Mouse (Mus musculus) neural tube, embryonic 15.5 days (tissue): ENCODE measurements around the gene Acot1. TPM values are rescaled to one million over a fixed set of nuclear protein-coding genes. Genes with fewer than 3 reads are reported as not detected.
"Not testable (repeated sequence)": the region's sequence is repeated elsewhere in the genome, so short reads cannot be mapped to it uniquely, and the experiment has no call there.

ENCODE experiments used
- ATAC-seq: fragments of 200-750 bp; cut with Nextera tagmentation; 2 replicates; pipeline ENCODE4 v1.8.0; 2017; ENCODE audit warnings: mild to moderate bottlenecking, moderate TSS enrichment, moderate library complexity; ENCODE audit not compliant: low FRiP score
- H3K27ac ChIP-seq: fragments of 300-500 bp; sonication (generic); replicated peaks from 2 replicates; pipeline ENCODE4 v1.5.1; 2015; ENCODE audit warnings: mild to moderate bottlenecking, inconsistent platforms
- H3K27me3 ChIP-seq: fragments of 300-500 bp; sonication (generic); replicated peaks from 2 replicates; pipeline ENCODE4 v1.6.1; 2015; ENCODE audit warnings: inconsistent platforms
- H3K36me3 ChIP-seq: fragments of 300-500 bp; sonication (generic); 2 replicates; pipeline ENCODE4 v1.6.1; 2015; ENCODE audit warnings: inconsistent platforms
- H3K4me1 ChIP-seq: fragments of 300-500 bp; sonication (generic); 2 replicates; pipeline ENCODE4 v1.6.1; 2015; ENCODE audit warnings: inconsistent platforms
- H3K4me2 ChIP-seq: fragments of 300-500 bp; sonication (generic); 2 replicates; pipeline ENCODE4 v1.6.1; 2015; ENCODE audit warnings: inconsistent platforms, mild to moderate bottlenecking, moderate library complexity
- H3K4me3 ChIP-seq: fragments of 300-500 bp; sonication (generic); replicated peaks from 2 replicates; pipeline ENCODE4 v1.5.1; 2015; ENCODE audit warnings: mild to moderate bottlenecking, inconsistent platforms
- H3K9ac ChIP-seq: fragments of 300-500 bp; sonication (generic); replicated peaks from 2 replicates; pipeline ENCODE4 v1.6.1; 2015; ENCODE audit warnings: mild to moderate bottlenecking, inconsistent platforms
- H3K9me3 ChIP-seq: fragments of 300-500 bp; sonication (generic); replicated peaks from 2 replicates; pipeline ENCODE4 v1.6.1; 2016; ENCODE audit warnings: inconsistent platforms
- WGBS: fragments of 180-500 bp; shearing (Covaris S2); methylation state at CpG from one replicate; pipeline ENCODE4 v1.1.7; 2015; ENCODE audit warnings: mixed read lengths; 5-methylcytosine and 5-hydroxymethylcytosine counted together
- polyA plus RNA-seq: library from polyadenylated mRNA; unstranded; fragments of >200 nt; fragmentation: Nextera tagmentation; extraction: Ambion mirVana; gene quantifications from 2 replicates; pipeline ENCODE4 v1.2.1, GENCODE M21; 2015

Gene Acot1
- polyA plus RNA-seq: 71.2 and 78.4 TPM in 2 replicates

DNA sequence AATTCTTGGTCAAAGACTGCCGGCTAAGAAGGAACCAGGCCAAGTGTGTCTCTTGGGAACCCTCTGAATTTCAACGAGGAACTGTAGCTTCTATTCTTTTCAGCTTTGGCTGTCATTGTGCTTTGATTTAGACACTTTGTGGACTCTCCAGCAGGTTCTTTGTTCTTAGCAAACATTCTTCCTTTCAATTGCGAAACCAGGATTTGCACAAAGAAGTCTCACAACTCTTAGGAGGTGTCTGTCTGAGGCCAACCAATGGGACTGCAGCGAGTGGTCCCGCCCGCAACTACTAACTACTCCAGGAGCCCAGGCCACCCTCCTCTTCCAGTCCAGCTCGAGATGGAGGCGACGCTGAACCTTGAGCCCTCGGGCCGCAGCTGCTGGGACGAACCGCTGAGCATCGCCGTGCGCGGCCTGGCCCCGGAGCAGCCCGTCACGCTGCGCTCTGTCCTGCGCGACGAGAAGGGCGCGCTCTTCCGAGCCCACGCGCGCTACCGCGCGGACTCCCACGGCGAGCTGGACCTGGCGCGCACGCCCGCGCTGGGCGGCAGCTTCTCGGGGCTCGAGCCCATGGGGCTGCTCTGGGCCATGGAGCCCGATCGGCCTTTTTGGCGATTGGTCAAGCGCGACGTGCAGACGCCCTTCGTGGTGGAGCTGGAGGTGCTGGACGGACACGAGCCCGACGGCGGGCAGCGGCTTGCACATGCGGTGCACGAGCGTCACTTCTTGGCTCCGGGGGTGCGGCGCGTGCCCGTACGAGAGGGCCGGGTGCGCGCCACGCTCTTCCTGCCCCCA, at the start of gene Acot1:
Gene Acot1, plus strand, starts transcription at position 320 of the 795 bp plus-strand sequence.
- not testable (repeated sequence) for H3K36me3 ChIP-seq, H3K9me3 ChIP-seq, H3K27me3 ChIP-seq
- Histone ChIP-seq H3K4me2 (peak within 1 kb of the TSS; percentile 60), H3K9ac (peak within 1 kb of the TSS; percentile 44), H3K4me1 (peaks cover 24% of the 10 kb centered on the region), H3K27ac (peak within 1 kb of the TSS; percentile 77), H3K4me3 (peak within 1 kb of the TSS; percentile 50)
- peak; percentile 90 for ATAC-seq
- under 1% methylated on average over 55 of the region's 70 CpGs for WGBS

DNA sequence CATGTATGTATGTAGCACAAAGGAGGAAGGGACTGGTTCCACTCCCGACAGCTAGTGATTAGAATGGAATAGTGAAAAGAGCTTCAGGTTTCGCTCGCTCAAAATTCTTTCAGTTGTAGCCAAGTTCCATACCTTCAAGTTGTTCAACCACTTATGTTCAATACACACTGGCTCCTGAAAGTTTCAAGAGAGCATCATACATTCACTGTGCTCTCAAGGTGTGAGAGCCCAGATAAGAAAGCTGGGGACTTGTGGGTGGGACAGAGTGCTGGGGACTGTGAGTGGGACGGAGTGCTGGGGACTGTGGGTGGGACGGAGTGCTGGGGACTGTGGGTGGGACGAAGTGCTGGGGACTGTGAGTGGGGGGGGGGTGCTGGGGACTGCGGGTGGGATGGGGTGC, 44.1 kb upstream of the Acot1 start:
- Histone ChIP-seq H3K9me3 (no peaks in the 10 kb centered on the region), H3K4me1 (no peaks in the 10 kb centered on the region), H3K4me3 (no peak overlapping the region), H3K27me3 (no peaks in the 10 kb centered on the region), H3K4me2 (no peak overlapping the region), H3K36me3 (no peaks in the 10 kb centered on the region), H3K9ac (no peak overlapping the region), H3K27ac (no peak overlapping the region)
- 89% methylated on average over 7 of the region's 7 CpGs for WGBS
- no peak for ATAC-seq

DNA sequence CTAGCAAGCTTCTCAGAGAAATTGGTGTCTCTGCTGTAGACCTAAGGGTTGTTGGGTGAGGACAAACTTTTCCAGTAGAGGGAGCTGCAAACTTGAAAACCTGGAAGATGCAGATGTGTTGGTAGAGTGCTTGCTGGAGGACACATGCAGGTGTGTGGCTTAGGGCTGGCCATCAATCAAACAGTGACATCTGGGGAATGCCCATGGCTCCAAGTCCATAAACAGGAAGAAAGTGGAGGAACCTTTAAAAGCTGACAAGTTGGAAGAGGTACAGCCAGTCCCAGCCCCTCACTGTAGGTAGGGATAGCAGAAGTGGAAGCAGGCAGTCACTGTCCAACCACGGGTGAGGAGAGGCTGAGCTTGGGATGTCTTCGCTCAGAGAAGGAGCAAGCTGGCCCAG, 37.2 kb upstream of the Acot1 start:
- Histone ChIP-seq H3K4me3 (no peak overlapping the region), H3K27ac (no peak overlapping the region), H3K9me3 (no peaks in the 10 kb centered on the region), H3K36me3 (no peaks in the 10 kb centered on the region), H3K9ac (no peak overlapping the region), H3K4me1 (0 out of 2 replicates have a peak, but pooled peaks cover 2% of the 10 kb centered on the region), H3K27me3 (no peaks in the 10 kb centered on the region), H3K4me2 (no peak overlapping the region)
- WGBS: 77% methylated on average over 2 of the region's 2 CpGs
- ATAC-seq: no peak

GRCm38 (mm10) chr12:83978862-83979261, 30.4 kb upstream of the Acot1 start:
- no peaks in the 10 kb centered on the region for H3K27me3 ChIP-seq
- no peak for ATAC-seq

DNA sequence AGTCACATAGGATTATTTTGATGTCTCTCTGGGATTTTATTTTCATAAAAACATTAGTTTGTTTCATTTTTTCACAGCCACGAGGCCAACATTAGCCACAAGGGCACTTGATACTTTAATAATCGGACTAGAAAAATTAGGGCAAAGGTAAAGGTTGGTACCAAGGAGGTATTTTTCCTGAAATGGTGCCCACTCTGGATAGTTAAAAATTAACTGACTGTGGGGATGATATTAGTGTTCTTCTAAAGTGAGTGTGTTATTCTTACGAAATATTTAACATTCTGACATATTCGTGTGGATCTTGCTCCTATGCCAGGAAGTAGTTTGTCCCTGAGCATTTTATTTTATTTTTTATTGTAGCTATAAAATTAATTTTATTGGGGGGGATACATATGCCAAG, 27.7 kb upstream of the Acot1 start:
- H3K4me1 ChIP-seq: no peaks in the 10 kb centered on the region; the same call in 1 of the 2 replicates
- H3K4me3 ChIP-seq: no peak overlapping the region
- no peaks in the 10 kb centered on the region for H3K9me3 ChIP-seq
- H3K4me2 ChIP-seq: no peak overlapping the region
- H3K36me3 ChIP-seq: no peaks in the 10 kb centered on the region
- no peak for ATAC-seq
- 92% methylated on average over 4 of the region's 4 CpGs for WGBS
- no peak overlapping the region for H3K9ac ChIP-seq
- no peaks in the 10 kb centered on the region for H3K27me3 ChIP-seq
- H3K27ac ChIP-seq: no peak overlapping the region

More at GRCm38 (mm10) chr12:83978862-83979261, 30.4 kb upstream of the Acot1 start:
- Histone ChIP-seq H3K4me1 (no peaks in the 10 kb centered on the region), H3K9me3 (no peaks in the 10 kb centered on the region), H3K9ac (no peak overlapping the region), H3K27ac (no peak overlapping the region), H3K4me2 (no peak overlapping the region), H3K36me3 (no peaks in the 10 kb centered on the region), H3K4me3 (no peak overlapping the region)
- 92% methylated on average over 6 of the region's 6 CpGs for WGBS

GRCm38 (mm10) chr12:83984752-83985151, 24.5 kb upstream of the Acot1 start, which contains the start of gene Heatr4:
TSS of gene Heatr4 (minus strand) at chr12:83984852.
- Histone ChIP-seq H3K27ac (no peak within 1 kb of the TSS), H3K4me3 (no peak within 1 kb of the TSS), H3K4me1 (peaks cover 9% of the 10 kb centered on the region), H3K4me2 (no peak within 1 kb of the TSS), H3K36me3 (no peaks in the 10 kb centered on the region), H3K27me3 (no peaks in the 10 kb centered on the region), H3K9ac (no peak within 1 kb of the TSS), H3K9me3 (no peaks in the 10 kb centered on the region)
- 80% methylated on average over 4 of the region's 4 CpGs for WGBS
- no peak for ATAC-seq

- H3K36me3 ChIP-seq: no peaks in the 10 kb centered on the region
These were observed 22.1 kb upstream of the Acot1 start for GRCm38 (mm10) chr12:83987242-83987582.

DNA sequence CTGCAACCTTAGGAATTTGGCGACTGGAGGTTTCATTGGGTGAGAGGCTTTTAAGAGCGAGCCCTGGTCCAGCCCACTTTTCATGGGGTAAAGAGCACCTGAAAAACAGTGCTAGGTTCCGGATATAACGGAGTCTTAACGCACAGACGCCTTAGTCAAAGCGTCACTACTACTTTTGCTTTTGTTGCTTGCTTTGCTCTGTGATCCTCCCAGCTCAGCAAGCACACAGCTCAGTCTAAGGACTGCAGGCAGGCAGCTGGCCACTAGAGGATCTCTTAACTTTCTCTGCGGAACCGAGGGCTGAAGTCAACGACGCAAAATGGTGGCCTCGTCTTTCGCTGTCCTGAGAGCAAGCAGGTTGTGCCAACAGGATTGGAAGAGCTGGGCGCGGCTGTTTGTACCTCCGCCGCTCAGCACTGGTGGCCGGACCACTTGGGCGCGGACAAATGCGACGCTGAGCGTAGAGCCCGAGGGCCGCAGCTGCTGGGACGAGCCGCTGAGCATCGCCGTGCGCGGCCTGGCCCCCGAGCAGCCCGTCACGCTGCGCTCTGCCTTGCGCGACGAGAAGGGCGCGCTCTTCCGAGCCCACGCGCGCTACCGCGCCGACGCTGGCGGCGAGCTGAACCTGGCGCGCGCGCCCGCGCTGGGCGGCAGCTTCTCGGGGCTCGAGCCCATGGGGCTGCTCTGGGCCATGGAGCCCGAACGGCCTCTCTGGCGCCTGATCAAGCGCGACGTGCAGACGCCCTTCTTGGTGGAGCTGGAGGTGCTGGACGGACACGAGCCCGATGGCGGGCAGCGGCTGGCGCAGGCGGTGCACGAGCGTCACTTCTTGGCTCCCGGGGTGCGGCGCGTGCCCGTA, 21.5 kb upstream of the Acot1 start, which contains the start of gene Acot2:
Gene Acot2, plus strand, starts transcription at position 279 of the 859 bp plus-strand sequence.
- Histone ChIP-seq H3K27me3 (no peaks in the 10 kb centered on the region), H3K4me3 (peak within 1 kb of the TSS; percentile 72), H3K27ac (peak within 1 kb of the TSS; percentile 95), H3K9ac (peak within 1 kb of the TSS; percentile 77), H3K36me3 (no peaks in the 10 kb centered on the region), H3K4me2 (peak within 1 kb of the TSS; percentile 65), H3K4me1 (peaks cover 9% of the 10 kb centered on the region), H3K9me3 (no peaks in the 10 kb centered on the region)
- peak; percentile 91 for ATAC-seq
- under 1% methylated on average over 70 of the region's 80 CpGs for WGBS

More at GRCm38 (mm10) chr12:83987242-83987582, 22.1 kb upstream of the Acot1 start:
- Histone ChIP-seq H3K27me3 (no peaks in the 10 kb centered on the region), H3K4me2 (peak overlapping the region; percentile 65), H3K9me3 (no peaks in the 10 kb centered on the region), H3K4me1 (peaks cover 9% of the 10 kb centered on the region), H3K9ac (peak overlapping the region; percentile 77), H3K4me3 (peak overlapping the region; percentile 72), H3K27ac (peak overlapping the region; percentile 95)
- 30% methylated on average over 8 of the region's 8 CpGs for WGBS
- peak; percentile 30; the same call in 1 of the 2 replicates for ATAC-seq

DNA sequence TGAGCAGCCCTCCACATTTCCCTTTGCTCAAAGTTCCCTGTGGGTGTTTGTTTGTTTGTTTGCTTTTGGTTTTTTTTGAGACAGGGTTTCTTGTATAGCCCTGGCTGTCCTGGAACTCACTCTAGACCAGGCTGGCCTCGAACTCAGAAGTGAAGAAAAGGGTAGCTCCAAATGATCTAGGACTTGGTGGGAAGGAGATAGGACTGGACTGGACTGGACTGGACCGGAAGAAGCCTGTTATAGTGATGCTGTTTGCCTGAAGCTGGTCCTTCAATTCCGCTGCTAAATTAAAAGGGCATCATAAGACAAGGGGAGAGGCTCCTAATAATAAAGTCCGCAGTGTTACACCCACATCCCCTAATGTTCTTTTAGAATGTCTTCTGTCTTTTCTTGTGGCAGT, 20.8 kb upstream of the Acot1 start:
- Histone ChIP-seq H3K4me2 (peak overlapping the region; percentile 65), H3K9me3 (no peaks in the 10 kb centered on the region), H3K4me1 (peaks cover 9% of the 10 kb centered on the region), H3K27ac (peak overlapping the region; percentile 95), H3K9ac (peak overlapping the region; percentile 77), H3K4me3 (peak overlapping the region; percentile 72), H3K27me3 (no peaks in the 10 kb centered on the region), H3K36me3 (no peaks in the 10 kb centered on the region)
- ATAC-seq: peak; percentile 35
- WGBS: 73% methylated on average over 4 of the region's 4 CpGs

GRCm38 (mm10) chr12:83989378-83989777, 19.9 kb upstream of the Acot1 start:
- H3K36me3 ChIP-seq: no peaks in the 10 kb centered on the region
- H3K27me3 ChIP-seq: no peaks in the 10 kb centered on the region
- H3K9me3 ChIP-seq: no peaks in the 10 kb centered on the region
- 97% methylated on average over 4 of the region's 4 CpGs for WGBS
- H3K27ac ChIP-seq: no peak overlapping the region
- no peak overlapping the region for H3K4me3 ChIP-seq
- no peak for ATAC-seq
- H3K4me2 ChIP-seq: no peak overlapping the region
- no peak overlapping the region for H3K9ac ChIP-seq
- peaks cover 9% of the 10 kb centered on the region for H3K4me1 ChIP-seq

- Histone ChIP-seq H3K4me2 (no peak overlapping the region), H3K4me3 (no peak overlapping the region), H3K27ac (no peak overlapping the region), H3K4me1 (0 out of 2 replicates have a peak, but pooled peaks cover 8% of the 10 kb centered on the region), H3K9ac (no peak overlapping the region), H3K36me3 (no peaks in the 10 kb centered on the region), H3K27me3 (no peaks in the 10 kb centered on the region), H3K9me3 (no peaks in the 10 kb centered on the region)
- 76% methylated on average over 2 of the region's 2 CpGs for WGBS
- no peak for ATAC-seq
These were observed 12.1 kb upstream of the Acot1 start for GRCm38 (mm10) chr12:83997221-83997620.
